Mouse (Mus musculus): ENCODE measurements around the gene Tmem255b. TPM values are rescaled to one million over a fixed set of nuclear protein-coding genes. Genes with fewer than 3 reads are reported as not detected.

The Tmem255b gene
- polyA plus RNA-seq, 1 experiment from 2014 or later, result not detected

DNA sequence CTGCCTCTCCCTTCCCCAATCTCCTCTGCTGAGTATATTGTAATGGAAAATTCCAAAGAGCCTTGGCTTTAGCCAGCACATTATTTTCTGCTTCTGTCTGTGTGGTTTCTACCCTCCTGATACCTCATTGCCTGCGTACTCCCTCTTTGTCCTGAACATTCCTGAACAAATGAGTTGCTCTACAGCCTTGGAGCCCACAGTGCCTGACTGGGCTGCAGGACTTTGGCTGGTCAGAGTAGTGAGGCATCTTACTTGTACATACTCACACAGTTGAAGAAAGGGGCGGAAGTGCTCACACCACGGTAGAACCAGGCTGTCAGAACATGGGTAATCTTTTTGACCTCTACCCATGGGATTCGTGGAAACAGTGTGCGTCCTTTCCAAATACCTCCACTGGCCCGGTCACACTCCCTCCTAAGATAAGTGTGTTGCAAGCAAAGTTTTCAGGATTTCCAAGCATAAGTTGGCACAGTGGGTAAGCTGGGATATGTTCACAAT is 82.3 kb downstream of the Tmem255b start:
- Histone ChIP-seq H3K27ac (ENCODE audit: low read depth, low read length) (no peak overlapping the region), H3K4me1 (replicated peaks; ENCODE audit: control insufficient read depth, insufficient read depth, low read length) (no peaks in the 10 kb centered on the region), H3K4me3 (ENCODE audit: low read depth, low read length) (no peak overlapping the region), H3K36me3 (ENCODE audit: control insufficient read depth, insufficient read depth, low read length) (no peaks in the 10 kb centered on the region), H3K9ac (ENCODE audit: low read length) (no peak overlapping the region), H3K9me3 (ENCODE audit: control insufficient read depth, low read length) (no peaks in the 10 kb centered on the region), H3K27me3 (ENCODE audit: control insufficient read depth, insufficient read depth, low read length) (no peaks in the 10 kb centered on the region), H3K4me2 (ENCODE audit: low read depth, low read length, severe bottlenecking) (no peak overlapping the region)
- 87% methylated on average over 6 of the region's 6 CpGs for WGBS
- ATAC-seq (replicated peaks; ENCODE audit: low FRiP score), result no peak
- no peak for DNase-seq (ENCODE audit: low spot score)

Other genes starting within 250 kb of the Tmem255b start
- 18.3 and 21.4 TPM in 2 replicates for gene Grtp1, start 234.6 kb upstream of the Tmem255b start, polyA plus RNA-seq (2014; fragmentation: Nextera tagmentation; extraction: Ambion mirVana)
- gene Adprhl1, start 181.0 kb upstream of the Tmem255b start, polyA plus RNA-seq (2014; fragmentation: Nextera tagmentation; extraction: Ambion mirVana), result not detected in 2 replicates
- gene Dcun1d2, start 147.1 kb upstream of the Tmem255b start, polyA plus RNA-seq (2014; fragmentation: Nextera tagmentation; extraction: Ambion mirVana), result 33.8 and 34.6 TPM in 2 replicates
- 40.0 and 40.8 TPM in 2 replicates for gene Tmco3, start 147.0 kb upstream of the Tmem255b start, polyA plus RNA-seq (2014; fragmentation: Nextera tagmentation; extraction: Ambion mirVana)
- gene Tfdp1, start 96.4 kb upstream of the Tmem255b start, polyA plus RNA-seq (2014; fragmentation: Nextera tagmentation; extraction: Ambion mirVana), result 237 and 244 TPM in 2 replicates
- gene Atp4b, start 38.4 kb upstream of the Tmem255b start, polyA plus RNA-seq (2014; fragmentation: Nextera tagmentation; extraction: Ambion mirVana), result not detected in 2 replicates
- 0.05 TPM in 2 replicates for gene Grk1, start 30.1 kb upstream of the Tmem255b start, polyA plus RNA-seq (2014; fragmentation: Nextera tagmentation; extraction: Ambion mirVana)
- 9.8 and 10.5 TPM in 2 replicates for gene Gas6, start 59.3 kb downstream of the Tmem255b start, polyA plus RNA-seq (2014; fragmentation: Nextera tagmentation; extraction: Ambion mirVana)
- not detected in 2 replicates for gene 1700029H14Rik, start 127.3 kb downstream of the Tmem255b start, polyA plus RNA-seq (2014; fragmentation: Nextera tagmentation; extraction: Ambion mirVana)
- 28.0 and 28.6 TPM in 2 replicates for gene Rasa3, start 242.4 kb downstream of the Tmem255b start, polyA plus RNA-seq (2014; fragmentation: Nextera tagmentation; extraction: Ambion mirVana)